Mouse (Mus musculus): ENCODE data around the gene Npy5r. TPM values are rescaled to one million over a fixed set of nuclear protein-coding genes. Genes with fewer than 3 reads are reported as not detected.

The Npy5r gene
- polyA plus RNA-seq (2014; fragmentation: Illumina TruSeq; extraction: RNeasy Lipid Tissue Mini Kit (QIAGEN cat#74804)): not detected

GRCm38 (mm10) chr8:66687511-66688329 lies at the start of gene Npy5r:
TSS of gene Npy5r (minus strand) at chr8:66688128.

GRCm38 (mm10) chr8:66696970-66697843 lies 9.3 kb upstream of the Npy5r start, which contains the start of gene Npy1r:
TSS of gene Npy1r (plus strand) at chr8:66697192.

Other genes with a start within 250 kb of the Npy5r start
- 16.5 TPM for gene Tma16, start 201.6 kb downstream of the Npy5r start, polyA plus RNA-seq (2014; fragmentation: Illumina TruSeq; extraction: RNeasy Lipid Tissue Mini Kit (QIAGEN cat#74804))
- 0.51 TPM for gene Tktl2, start 176.4 kb downstream of the Npy5r start, polyA plus RNA-seq (2014; fragmentation: Illumina TruSeq; extraction: RNeasy Lipid Tissue Mini Kit (QIAGEN cat#74804))
- 17.3 TPM for gene Npy1r, start 9.1 kb upstream of the Npy5r start, polyA plus RNA-seq (2014; fragmentation: Illumina TruSeq; extraction: RNeasy Lipid Tissue Mini Kit (QIAGEN cat#74804))
- 80.9 TPM for gene Naf1, start 172.1 kb upstream of the Npy5r start, polyA plus RNA-seq (2014; fragmentation: Illumina TruSeq; extraction: RNeasy Lipid Tissue Mini Kit (QIAGEN cat#74804))

Measured in ovary, adult 10 weeks (tissue).